Mouse (Mus musculus) forebrain, embryonic 12.5 days (tissue): ENCODE data around the gene Barx2. TPM values are rescaled to one million over a fixed set of nuclear protein-coding genes. Genes with fewer than 3 reads are reported as not detected.

Experiments
- polyA plus RNA-seq: library from polyadenylated mRNA; unstranded; fragments of >200 nt; fragmentation: Nextera tagmentation; extraction: Ambion mirVana; gene quantifications from 2 replicates; pipeline ENCODE4 v1.2.1, GENCODE M21; 2016

The Barx2 gene
- polyA plus RNA-seq, 1 experiment from 2014 or later = not detected

Other genes starting within 250 kb of the Barx2 start
- gene Arhgap32, start 202.7 kb upstream of the Barx2 start, polyA plus RNA-seq = 7.3 and 7.9 TPM in 2 replicates